Mouse (Mus musculus) olfactory bulb, adult 2 months (tissue): Measurements from ENCODE around the gene Ctu2.

Experiments
- CTCF ChIP-seq: fragments of 200-500 bp; IDR thresholded peaks from 2 replicates; pipeline ENCODE4 v1.5.1; 2012; ENCODE audit warnings: low read depth, mild to moderate bottlenecking, low read length, moderate library complexity; ENCODE audit not compliant: insufficient read depth
- POLR2A ChIP-seq: fragments of 200-500 bp; IDR thresholded peaks from 2 replicates; pipeline ENCODE4 v1.6.1; 2012; ENCODE audit warnings: mild to moderate bottlenecking, low read depth, low read length, moderate library complexity; ENCODE audit not compliant: insufficient read depth

- TF ChIP-seq CTCF = no peak
- no peak for TF ChIP-seq POLR2A
Observed at GRCm38 (mm10) chr8:122488387-122488786, 12.4 kb downstream of the Ctu2 start.
